Mouse (Mus musculus) adrenal gland, postnatal 25 days (tissue): Measurements from ENCODE around the gene Plekhg1. TPM values are rescaled to one million over a fixed set of nuclear protein-coding genes. Genes with fewer than 3 reads are reported as not detected.

Source experiments
- total RNA-seq: library from RNA; stranded (reverse); gene quantifications from 2 replicates; pipeline ENCODE4 v1.2.3, GENCODE M21; 2021

Gene Plekhg1
- total RNA-seq, 1 experiment from 2014 or later: 6.6 TPM

Other genes with a start within 250 kb of the Plekhg1 start
- gene Iyd, start 200.1 kb upstream of the Plekhg1 start, total RNA-seq: 0.39 and 0.57 TPM in 2 replicates
- 10.0 and 10.1 TPM in 2 replicates for gene Mthfd1l, start 232.8 kb downstream of the Plekhg1 start, total RNA-seq